Mouse (Mus musculus) hindbrain, embryonic 14.5 days (tissue): ENCODE measurements around the gene Arl15. TPM values are rescaled to one million over a fixed set of nuclear protein-coding genes. Genes with fewer than 3 reads are reported as not detected.
A peak's percentile ranks its signal among the peaks of the same experiment; 100 is the strongest.

Experiments
- ATAC-seq: fragments of 200-750 bp; cut with Nextera tagmentation; 2 replicates; pipeline ENCODE4 v1.8.0; 2017; ENCODE audit warnings: moderate number of reproducible peaks, mild to moderate bottlenecking, moderate TSS enrichment, moderate library complexity; ENCODE audit not compliant: low FRiP score
- DNase-seq: peaks from one replicate; pipeline ENCODE4 v3.0.0-alpha.2; 2015; ENCODE audit warnings: low spot score
- H3K27ac ChIP-seq: fragments of 300-500 bp; sonication (generic); 2 replicates; pipeline ENCODE4 v1.5.1; 2014; ENCODE audit warnings: mild to moderate bottlenecking, moderate library complexity
- H3K27me3 ChIP-seq: fragments of 300-500 bp; sonication (generic); 2 replicates; pipeline ENCODE4 v1.6.1; 2014; ENCODE audit warnings: mild to moderate bottlenecking, low read length, mixed read lengths; ENCODE audit not compliant: control insufficient read depth, insufficient read depth
- H3K36me3 ChIP-seq: fragments of 300-500 bp; sonication (generic); replicated peaks from 2 replicates; pipeline ENCODE4 v1.6.1; 2014; ENCODE audit not compliant: control insufficient read depth, insufficient read depth
- H3K4me1 ChIP-seq: fragments of 300-500 bp; sonication (generic); replicated peaks from 2 replicates; pipeline ENCODE4 v1.6.1; 2014; ENCODE audit warnings: antibody characterized with exemption, low read length, mixed read lengths; ENCODE audit not compliant: control insufficient read depth, insufficient read depth
- H3K4me2 ChIP-seq: fragments of 300-500 bp; sonication (generic); replicated peaks from 2 replicates; pipeline ENCODE4 v1.6.1; 2014; ENCODE audit warnings: mild to moderate bottlenecking, moderate library complexity
- H3K4me3 ChIP-seq: fragments of 300-500 bp; sonication (generic); replicated peaks from 2 replicates; pipeline ENCODE4 v1.5.1; 2014; ENCODE audit warnings: mild to moderate bottlenecking, low read length
- H3K9ac ChIP-seq: fragments of 300-500 bp; sonication (generic); 2 replicates; pipeline ENCODE4 v1.6.1; 2014
- H3K9me3 ChIP-seq: fragments of 300-500 bp; sonication (generic); 2 replicates; pipeline ENCODE4 v1.6.1; 2016; ENCODE audit warnings: low read length; ENCODE audit not compliant: control insufficient read depth
- WGBS: fragments of 180-500 bp; shearing (Covaris S2); extraction: QIAGEN DNeasy Blood & Tissue Kit; methylation state at CpG from one replicate; pipeline ENCODE4 v1.1.7; 2014; 5-methylcytosine and 5-hydroxymethylcytosine counted together
- polyA plus RNA-seq: library from polyadenylated mRNA; unstranded; fragments of >200 nt; fragmentation: Nextera tagmentation; extraction: Ambion mirVana; gene quantifications from 2 replicates; pipeline ENCODE4 v1.2.1, GENCODE M21; 2014

Arl15 gene
- polyA plus RNA-seq, 1 experiment from 2014 or later: 19.0 TPM

DNA sequence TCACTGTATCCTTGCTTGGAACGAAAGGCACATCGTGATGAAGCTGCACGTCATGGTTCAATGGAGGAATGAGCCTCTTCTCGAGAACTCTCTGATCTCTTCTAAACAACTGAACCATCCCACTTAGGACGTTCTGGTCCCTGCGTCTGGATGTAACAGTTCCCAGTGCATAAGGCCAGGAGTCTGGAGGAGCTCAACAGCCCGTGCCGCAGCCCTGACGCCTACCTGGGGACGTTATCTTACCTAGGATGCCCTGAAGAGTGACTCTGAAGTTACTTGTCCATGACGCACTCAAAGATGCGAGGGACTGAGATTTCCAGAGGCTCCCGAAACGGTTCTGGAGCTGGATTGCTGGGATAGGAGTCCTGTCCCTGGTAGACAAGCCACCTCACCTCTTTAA lies 121.4 kb downstream of the Arl15 start:
- Histone ChIP-seq H3K4me1 (peaks cover 18% of the 10 kb centered on the region), H3K27ac (no peak overlapping the region), H3K4me3 (no peak overlapping the region), H3K9me3 (no peaks in the 10 kb centered on the region), H3K4me2 (no peak overlapping the region), H3K27me3 (peaks cover 4% of the 10 kb centered on the region; the same call in 1 of the 2 replicates), H3K9ac (no peak overlapping the region), H3K36me3 (no peaks in the 10 kb centered on the region)
- 77% methylated on average over 14 of the region's 14 CpGs for WGBS
- DNase-seq (no peak), ATAC-seq (no peak)

DNA sequence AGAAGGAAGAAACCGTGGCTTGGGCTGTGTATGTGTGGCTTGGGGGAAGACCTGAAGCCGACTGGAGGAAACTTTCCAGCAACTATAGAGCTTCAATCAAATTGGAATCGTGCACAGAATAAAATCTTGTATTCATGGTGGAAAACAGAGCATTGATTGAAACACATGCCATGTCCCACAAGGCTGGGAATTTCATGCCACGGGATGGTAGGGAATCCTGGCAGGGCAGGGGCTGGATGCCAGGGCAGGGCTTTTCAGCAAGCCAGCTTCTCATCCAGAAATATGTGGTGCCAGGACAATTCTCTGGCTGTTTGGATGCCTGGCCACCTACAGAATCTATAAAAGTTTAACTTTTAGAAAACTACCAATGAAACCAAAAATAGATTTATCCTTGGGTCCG lies 122.5 kb downstream of the Arl15 start:
- Histone ChIP-seq H3K4me2 (no peak overlapping the region), H3K36me3 (no peaks in the 10 kb centered on the region), H3K27ac (no peak overlapping the region), H3K27me3 (peaks cover 4% of the 10 kb centered on the region; the same call in 1 of the 2 replicates), H3K9ac (no peak overlapping the region), H3K9me3 (no peaks in the 10 kb centered on the region), H3K4me1 (peaks cover 18% of the 10 kb centered on the region), H3K4me3 (no peak overlapping the region)
- DNase-seq: peak; percentile 50
- 68% methylated on average over 5 of the region's 5 CpGs for WGBS
- ATAC-seq: no peak

GRCm38 (mm10) chr13:113917376-113917775 lies 123.1 kb downstream of the Arl15 start:
- no peak overlapping the region for H3K4me3 ChIP-seq

DNA sequence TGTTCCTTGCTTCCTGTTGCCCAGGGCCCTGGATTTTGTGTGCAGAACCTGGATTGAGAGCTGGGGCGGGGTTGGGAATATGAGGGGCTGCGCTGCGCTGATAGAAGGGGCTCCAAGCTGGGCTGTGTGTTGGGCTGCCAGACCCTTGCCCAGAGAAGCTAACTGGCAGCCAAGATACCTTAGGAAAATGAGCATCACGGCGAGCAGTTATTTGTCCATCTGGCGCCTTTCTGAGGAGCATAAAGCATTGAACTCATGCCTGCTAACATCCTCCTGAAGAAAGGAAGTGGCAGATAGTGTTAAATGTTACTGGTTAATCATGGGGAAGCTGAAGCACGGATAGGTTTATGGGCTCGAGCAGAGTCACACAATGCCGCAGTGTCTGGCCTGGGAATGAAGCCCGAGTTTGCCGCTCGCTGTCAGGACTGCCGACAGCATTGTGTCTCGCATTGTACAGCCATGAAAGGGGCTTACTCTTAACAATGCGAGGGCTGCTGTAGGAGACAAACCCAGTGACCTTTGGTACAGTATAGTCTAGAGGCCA lies 123.6 kb downstream of the Arl15 start:
- no peaks in the 10 kb centered on the region for H3K36me3 ChIP-seq
- DNase-seq (peak; percentile 74), ATAC-seq (peak; percentile 83)
- 22% methylated on average over 15 of the region's 15 CpGs for WGBS
- H3K9me3 ChIP-seq: no peaks in the 10 kb centered on the region
- 0 out of 2 replicates have a peak overlapping the region, but pooled peaks have one; percentile 8 for H3K4me3 ChIP-seq
- H3K4me2 ChIP-seq: peak overlapping the region; percentile 46
- peaks cover 16% of the 10 kb centered on the region for H3K4me1 ChIP-seq
- 0 out of 2 replicates have a peak, but pooled peaks cover under 1% of the 10 kb centered on the region for H3K27me3 ChIP-seq
- peak overlapping the region; percentile 66 for H3K27ac ChIP-seq
- peak overlapping the region; percentile 38 for H3K9ac ChIP-seq

More at GRCm38 (mm10) chr13:113917376-113917775, 123.1 kb downstream of the Arl15 start:
- peak overlapping the region; percentile 38; the same call in 1 of the 2 replicates for H3K9ac ChIP-seq
- no peak for ATAC-seq
- H3K27me3 ChIP-seq: peaks cover 4% of the 10 kb centered on the region; the same call in 1 of the 2 replicates
- peak overlapping the region; percentile 46 for H3K4me2 ChIP-seq
- DNase-seq: no peak
- WGBS: 31% methylated on average over 6 of the region's 6 CpGs
- H3K4me1 ChIP-seq: peaks cover 16% of the 10 kb centered on the region
- H3K9me3 ChIP-seq: no peaks in the 10 kb centered on the region
- peak overlapping the region; percentile 66 for H3K27ac ChIP-seq
- H3K36me3 ChIP-seq: no peaks in the 10 kb centered on the region

DNA sequence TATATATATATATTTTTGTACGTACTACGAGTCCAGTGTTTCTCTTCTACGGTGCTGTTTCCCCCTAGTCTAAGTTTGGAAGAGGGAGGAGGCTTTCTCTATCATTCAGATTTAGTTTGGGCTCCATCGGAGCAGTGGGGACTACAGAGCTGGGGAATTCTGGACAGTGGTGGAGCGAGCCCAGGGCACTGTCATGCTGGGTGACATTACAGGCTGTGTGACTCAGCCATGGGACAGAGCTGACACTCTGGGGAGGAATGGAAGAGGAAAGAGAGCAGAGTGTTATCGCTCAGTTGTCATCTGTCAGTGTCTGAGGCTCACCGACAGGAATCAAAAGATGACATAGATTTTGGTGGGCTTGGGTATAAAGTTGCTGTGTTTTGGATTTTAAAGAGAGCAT lies 124.4 kb downstream of the Arl15 start:
- no peak overlapping the region for H3K9ac ChIP-seq
- no peaks in the 10 kb centered on the region for H3K27me3 ChIP-seq
- H3K9me3 ChIP-seq: no peaks in the 10 kb centered on the region
- H3K4me2 ChIP-seq: peak overlapping the region; percentile 46
- H3K4me1 ChIP-seq: peaks cover 16% of the 10 kb centered on the region
- H3K36me3 ChIP-seq: no peaks in the 10 kb centered on the region
- WGBS: 42% methylated on average over 7 of the region's 7 CpGs
- ATAC-seq (no peak), DNase-seq (no peak)
- no peak overlapping the region for H3K4me3 ChIP-seq
- no peak overlapping the region for H3K27ac ChIP-seq

DNA sequence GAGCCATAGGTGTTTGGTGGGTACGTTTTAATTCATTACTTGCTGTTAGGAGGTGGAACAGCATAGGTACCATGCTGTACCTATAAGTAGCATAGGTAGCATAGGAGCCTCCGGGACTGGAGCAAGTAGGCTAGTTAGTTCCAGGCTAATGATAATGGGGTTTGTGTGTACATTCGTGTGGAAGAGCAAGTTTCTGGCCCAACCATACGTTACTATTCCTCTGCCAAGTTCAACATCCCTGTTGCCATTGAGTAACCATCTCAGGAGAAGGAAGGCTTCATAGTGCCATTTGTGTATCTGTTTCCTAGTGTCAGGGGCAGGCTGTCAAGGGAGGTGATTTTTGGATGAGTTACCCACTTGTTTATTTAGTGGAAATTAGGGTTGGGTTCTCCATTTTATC lies 141.4 kb downstream of the Arl15 start:
- Histone ChIP-seq H3K4me2 (no peak overlapping the region), H3K9ac (no peak overlapping the region), H3K4me1 (no peaks in the 10 kb centered on the region), H3K9me3 (no peaks in the 10 kb centered on the region), H3K27ac (no peak overlapping the region), H3K27me3 (0 out of 2 replicates have a peak, but pooled peaks cover 3% of the 10 kb centered on the region), H3K36me3 (no peaks in the 10 kb centered on the region), H3K4me3 (no peak overlapping the region)
- no peak for ATAC-seq
- WGBS: 93% methylated on average over 4 of the region's 4 CpGs
- no peak for DNase-seq

DNA sequence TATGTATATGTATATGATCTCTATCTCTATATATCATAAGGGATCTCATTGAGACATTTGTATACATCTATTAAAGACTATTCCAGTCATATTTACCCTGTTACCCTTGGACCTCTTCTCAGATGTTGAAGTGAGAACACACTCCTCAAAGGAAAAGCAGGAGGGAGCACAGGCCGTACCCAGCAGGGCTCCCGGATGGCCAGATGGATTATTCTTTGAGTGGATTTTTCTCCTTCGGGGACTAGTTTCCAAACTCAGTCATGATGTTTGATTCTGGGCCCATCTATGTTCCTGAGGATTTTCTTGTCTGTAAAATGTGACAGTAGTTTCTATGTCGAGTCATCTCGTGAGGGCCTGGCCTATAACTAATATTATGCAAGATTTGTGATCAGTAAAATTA lies 142.9 kb downstream of the Arl15 start:
- H3K9me3 ChIP-seq: no peaks in the 10 kb centered on the region
- DNase-seq (no peak), ATAC-seq (no peak)
- H3K4me3 ChIP-seq: no peak overlapping the region
- no peak overlapping the region for H3K9ac ChIP-seq
- WGBS: 95% methylated on average over 5 of the region's 5 CpGs
- no peaks in the 10 kb centered on the region for H3K4me1 ChIP-seq
- no peak overlapping the region for H3K27ac ChIP-seq
- H3K27me3 ChIP-seq: 0 out of 2 replicates have a peak, but pooled peaks cover 3% of the 10 kb centered on the region
- H3K36me3 ChIP-seq: no peaks in the 10 kb centered on the region
- H3K4me2 ChIP-seq: no peak overlapping the region

DNA sequence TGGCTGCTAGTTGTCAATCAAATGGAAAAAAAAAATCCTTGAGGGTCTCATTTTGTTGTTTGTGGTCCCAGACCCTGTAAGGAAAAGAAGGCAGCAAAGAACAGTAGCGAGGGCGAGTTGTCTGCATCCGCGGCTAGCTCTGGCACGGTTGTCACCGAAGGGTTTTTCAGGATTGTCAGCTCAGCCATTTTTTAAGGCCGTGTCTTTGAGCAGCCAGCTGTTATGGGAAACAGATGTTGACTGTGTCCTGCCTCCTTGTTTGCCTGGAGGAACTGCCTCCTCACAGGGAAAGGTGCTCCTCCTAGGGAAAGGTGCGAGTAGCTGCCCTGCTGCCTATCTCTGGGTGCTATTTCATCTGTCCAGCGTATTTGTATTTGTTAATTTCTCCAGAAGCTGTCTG lies 144.3 kb downstream of the Arl15 start:
- H3K27me3 ChIP-seq: 0 out of 2 replicates have a peak, but pooled peaks cover 3% of the 10 kb centered on the region
- H3K4me1 ChIP-seq: no peaks in the 10 kb centered on the region
- ATAC-seq (no peak), DNase-seq (no peak)
- no peak overlapping the region for H3K4me2 ChIP-seq
- H3K27ac ChIP-seq: no peak overlapping the region
- no peak overlapping the region for H3K4me3 ChIP-seq
- no peaks in the 10 kb centered on the region for H3K9me3 ChIP-seq
- WGBS: 86% methylated on average over 9 of the region's 9 CpGs
- H3K9ac ChIP-seq: no peak overlapping the region
- H3K36me3 ChIP-seq: no peaks in the 10 kb centered on the region

DNA sequence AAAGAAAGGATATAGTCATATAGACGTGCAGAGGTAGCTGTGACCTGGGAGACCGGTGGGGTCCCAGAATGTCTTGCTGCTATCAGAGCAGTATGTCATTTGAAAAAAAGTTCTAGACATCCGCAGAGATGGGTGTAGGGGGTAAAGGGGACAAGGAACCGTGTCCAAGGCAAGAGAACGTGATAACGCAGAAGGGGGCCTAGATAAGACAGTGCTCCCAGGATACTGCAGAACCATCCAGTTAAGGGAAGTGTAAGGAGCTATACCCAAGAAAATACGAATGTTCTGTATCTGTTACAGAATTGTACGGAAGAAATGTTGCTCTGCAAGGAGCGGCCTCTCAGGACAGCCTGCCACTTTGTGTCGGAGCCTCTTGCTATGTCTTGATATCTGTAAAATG lies 144.8 kb downstream of the Arl15 start:
- no peaks in the 10 kb centered on the region for H3K9me3 ChIP-seq
- no peak overlapping the region for H3K4me3 ChIP-seq
- no peaks in the 10 kb centered on the region for H3K4me1 ChIP-seq
- H3K36me3 ChIP-seq: no peaks in the 10 kb centered on the region
- H3K27me3 ChIP-seq: 0 out of 2 replicates have a peak, but pooled peaks cover 3% of the 10 kb centered on the region
- no peak overlapping the region for H3K4me2 ChIP-seq
- H3K9ac ChIP-seq: no peak overlapping the region
- WGBS: 82% methylated on average over 10 of the region's 10 CpGs
- no peak for ATAC-seq
- H3K27ac ChIP-seq: no peak overlapping the region
- DNase-seq: no peak
